Comparison of ENCODE assay signal across 11 mouse cellular contexts in the genomic region with DNA sequence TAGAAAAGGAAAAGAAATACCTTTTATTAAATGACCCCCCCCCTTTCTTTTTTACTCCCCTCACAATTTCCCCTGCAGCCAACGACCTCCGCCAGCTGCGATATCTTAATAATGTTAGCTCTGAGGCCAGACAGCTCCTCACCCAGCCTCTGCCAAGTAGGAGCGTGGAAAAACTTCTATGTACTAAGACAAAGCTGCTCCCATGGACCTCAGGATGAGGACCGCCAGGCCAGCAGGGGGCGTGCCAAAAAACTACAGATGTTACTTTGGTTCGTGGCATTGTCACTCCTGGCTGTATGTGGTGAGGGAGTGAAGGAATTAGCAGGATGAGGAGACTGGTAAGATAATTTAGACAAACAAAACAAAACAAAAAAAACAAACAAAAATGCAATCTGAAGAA.
DNase-seq lines count a peak whose midpoint lies in the region; ATAC-seq lines count a peak whose summit lies in the region.
"Had no signal": no experiment of that assay in that cellular context is flagged by ENCODE, and none has a peak within 500 bp of the region (broad histone marks: within the 10 kb centered on the region; RNA-seq: fewer than 3 reads in every experiment).

No protein-coding gene starts in this region.

- no peaks in the 10 kb centered on the region for H3K4me1 ChIP-seq in intestine, embryonic 15.5 days (replicated peaks)
- no peaks in the 10 kb centered on the region for H3K4me1 ChIP-seq in intestine, embryonic 16.5 days (ENCODE audit: control insufficient read depth, insufficient read depth, low read length)
- H3K4me1 ChIP-seq in midbrain, embryonic 12.5 days = peaks cover 7% of the 10 kb centered on the region
- H3K4me1 ChIP-seq in midbrain, embryonic 15.5 days = 0 out of 2 replicates have a peak, but pooled peaks cover 2% of the 10 kb centered on the region
- H3K4me1 ChIP-seq: heart, embryonic 15.5 days had no signal

- H3K9me3 ChIP-seq in intestine, embryonic 15.5 days = no peaks in the 10 kb centered on the region
- no peaks in the 10 kb centered on the region for H3K9me3 ChIP-seq in intestine, embryonic 16.5 days (ENCODE audit: control insufficient read depth, low read length)
- no peaks in the 10 kb centered on the region for H3K9me3 ChIP-seq in midbrain, embryonic 12.5 days
- H3K9me3 ChIP-seq in midbrain, embryonic 15.5 days = no peaks in the 10 kb centered on the region
- H3K9me3 ChIP-seq: heart, embryonic 15.5 days; neural tube, embryonic 12.5 days had no signal

- no peak overlapping the region for H3K4me2 ChIP-seq in intestine, embryonic 15.5 days (replicated peaks)
- no peak overlapping the region for H3K4me2 ChIP-seq in intestine, embryonic 16.5 days (ENCODE audit: low read depth, low read length)
- H3K4me2 ChIP-seq in midbrain, embryonic 12.5 days (replicated peaks) = no peak overlapping the region
- no peak overlapping the region for H3K4me2 ChIP-seq in midbrain, embryonic 15.5 days
- H3K4me2 ChIP-seq: heart, embryonic 15.5 days; neural tube, embryonic 12.5 days had no signal

- 0 out of 2 replicates have a peak, but pooled peaks have one; percentile 25 for ATAC-seq in intestine, embryonic 15.5 days
- ATAC-seq in intestine, embryonic 16.5 days = no peak
- peak; percentile 39; the same call in 1 of the 2 replicates for ATAC-seq in midbrain, embryonic 12.5 days (ENCODE audit: low FRiP score, low read depth)
- ATAC-seq in midbrain, embryonic 15.5 days (replicated peaks) = no peak
- ATAC-seq in megakaryocyte, adult 5-6 weeks (ENCODE audit: poor library complexity, severe bottlenecking) = no peak

- no peak overlapping the region for H3K9ac ChIP-seq in intestine, embryonic 15.5 days
- no peak overlapping the region for H3K9ac ChIP-seq in intestine, embryonic 16.5 days (ENCODE audit: low read depth, low read length)
- H3K9ac ChIP-seq in midbrain, embryonic 12.5 days (replicated peaks) = no peak overlapping the region
- no peak overlapping the region for H3K9ac ChIP-seq in midbrain, embryonic 15.5 days
- H3K9ac ChIP-seq: heart, embryonic 15.5 days; neural tube, embryonic 12.5 days had no signal

- H3K36me3 ChIP-seq in intestine, embryonic 15.5 days = no peaks in the 10 kb centered on the region
- H3K36me3 ChIP-seq in intestine, embryonic 16.5 days (ENCODE audit: control insufficient read depth, insufficient read depth, low read length) = no peaks in the 10 kb centered on the region
- H3K36me3 ChIP-seq in midbrain, embryonic 12.5 days = no peaks in the 10 kb centered on the region
- H3K36me3 ChIP-seq in midbrain, embryonic 15.5 days (replicated peaks) = no peaks in the 10 kb centered on the region
- H3K36me3 ChIP-seq: heart, embryonic 15.5 days; neural tube, embryonic 12.5 days had no signal

- peak; percentile 30 for DNase-seq in ZHBTc4 (ENCODE audit: low read depth, low spot score)
- DNase-seq in lung, postnatal 4 days = peak; percentile 8 to 21
- DNase-seq in right cerebral cortex, postnatal 14 days = no peak
- DNase-seq: layer of hippocampus, adult 9-11 months had no signal

- H3K27ac ChIP-seq in intestine, embryonic 15.5 days = no peak overlapping the region
- no peak overlapping the region for H3K27ac ChIP-seq in intestine, embryonic 16.5 days (ENCODE audit: low read length)
- H3K27ac ChIP-seq in midbrain, embryonic 12.5 days (replicated peaks) = no peak overlapping the region
- H3K27ac ChIP-seq in midbrain, embryonic 15.5 days = no peak overlapping the region
- H3K27ac ChIP-seq: heart, embryonic 15.5 days; neural tube, embryonic 12.5 days had no signal

- no peak overlapping the region for H3K4me3 ChIP-seq in intestine, embryonic 15.5 days (replicated peaks)
- H3K4me3 ChIP-seq in intestine, embryonic 16.5 days (ENCODE audit: low read length) = no peak overlapping the region
- no peak overlapping the region for H3K4me3 ChIP-seq in midbrain, embryonic 12.5 days
- H3K4me3 ChIP-seq in midbrain, embryonic 15.5 days = no peak overlapping the region
- H3K4me3 ChIP-seq: heart, embryonic 15.5 days; neural tube, embryonic 12.5 days had no signal

- H3K27me3 ChIP-seq in intestine, embryonic 15.5 days (replicated peaks) = no peaks in the 10 kb centered on the region
- no peaks in the 10 kb centered on the region for H3K27me3 ChIP-seq in intestine, embryonic 16.5 days (replicated peaks; ENCODE audit: control insufficient read depth, insufficient read depth, low read length)
- no peaks in the 10 kb centered on the region for H3K27me3 ChIP-seq in midbrain, embryonic 12.5 days
- no peaks in the 10 kb centered on the region for H3K27me3 ChIP-seq in midbrain, embryonic 15.5 days (replicated peaks)
- H3K27me3 ChIP-seq: heart, embryonic 15.5 days; neural tube, embryonic 12.5 days had no signal

- 60% methylated on average over 7 of the region's 7 CpGs for WGBS in intestine, embryonic 15.5 days
- WGBS in intestine, embryonic 16.5 days = 58% methylated on average over 7 of the region's 7 CpGs
- 64% methylated on average over 7 of the region's 7 CpGs for WGBS in midbrain, embryonic 12.5 days
- 53% methylated on average over 7 of the region's 7 CpGs for WGBS in midbrain, embryonic 15.5 days

Comparison
In these comparisons a context has a peak if more than half of its experiments do, and no peak if none do; other contexts are left out.
1. ATAC-seq: peak in intestine, embryonic 15.5 days (single experiment) and midbrain, embryonic 12.5 days (single experiment); none in intestine, embryonic 16.5 days (single experiment), midbrain, embryonic 15.5 days (single experiment) and megakaryocyte, adult 5-6 weeks (single experiment).